Mouse (Mus musculus): ENCODE measurements around the gene Olfr93. TPM values are rescaled to one million over a fixed set of nuclear protein-coding genes. Genes with fewer than 3 reads are reported as not detected.

The Olfr93 gene
- polyA plus RNA-seq (2014; fragmentation: Nextera tagmentation; extraction: Ambion mirVana), result not detected in 2 replicates

DNA sequence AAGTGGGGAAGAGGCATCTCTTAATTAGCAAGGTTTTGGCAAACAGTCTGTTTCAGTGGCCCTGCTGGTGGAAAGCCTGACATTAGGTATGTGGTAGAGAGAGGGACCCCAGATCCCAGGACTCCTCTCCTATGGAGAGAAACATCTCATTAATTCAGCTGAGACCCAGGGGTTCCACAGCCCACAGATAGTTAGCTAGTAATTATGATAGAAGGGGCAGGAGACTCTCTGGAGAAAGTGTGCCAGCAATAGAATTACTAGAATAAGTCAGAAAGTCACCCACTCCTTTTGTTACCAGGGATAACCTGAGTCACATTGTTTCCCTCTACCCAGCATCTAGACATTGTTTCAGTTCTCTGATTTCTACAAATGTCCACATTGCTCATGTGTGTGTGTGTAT lies at the start of gene Olfr93:
TSS of gene Olfr93 (minus strand) at position 101 of the 400 bp plus-strand sequence.
- H3K4me1 ChIP-seq (ENCODE audit: control insufficient read depth, insufficient read depth, low read length), result no peaks in the 10 kb centered on the region
- H3K4me2 ChIP-seq (ENCODE audit: low read depth, low read length), result no peak within 1 kb of the TSS
- ATAC-seq (ENCODE audit: low read depth), result no peak
- no peak within 1 kb of the TSS for H3K4me3 ChIP-seq (ENCODE audit: low read depth, low read length)
- H3K36me3 ChIP-seq (ENCODE audit: control insufficient read depth, insufficient read depth, low read length), result no peaks in the 10 kb centered on the region
- H3K9me3 ChIP-seq (ENCODE audit: control insufficient read depth, low read length), result no peaks in the 10 kb centered on the region
- H3K27me3 ChIP-seq (ENCODE audit: control insufficient read depth, insufficient read depth, low read length), result no peaks in the 10 kb centered on the region
- no peak within 1 kb of the TSS for H3K9ac ChIP-seq (replicated peaks; ENCODE audit: low read depth, low read length)
- H3K27ac ChIP-seq (ENCODE audit: low read depth, low read length), result no peak within 1 kb of the TSS

DNA sequence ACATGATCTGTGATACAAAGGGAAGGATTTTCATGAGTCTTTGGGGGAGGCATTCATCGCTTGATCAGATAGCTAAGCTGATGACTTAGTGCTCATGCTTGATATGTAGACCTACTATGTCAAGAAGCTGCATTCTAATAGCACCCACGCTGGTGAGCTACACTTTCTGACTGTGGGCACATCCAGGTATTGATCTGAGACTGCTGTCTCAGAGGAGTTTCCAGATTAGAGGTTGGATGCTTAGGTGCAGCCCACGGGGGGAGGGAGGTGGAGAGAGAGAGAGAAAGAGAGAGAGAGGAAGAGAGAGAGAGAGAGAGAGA lies 42.6 kb upstream of the Olfr93 start:
- ATAC-seq (ENCODE audit: low read depth), result peak; percentile 77; the same call in 1 of the 2 replicates
- no peaks in the 10 kb centered on the region for H3K27me3 ChIP-seq (ENCODE audit: control insufficient read depth, insufficient read depth, low read length)
- 35% methylated on average over 3 of the region's 3 CpGs for WGBS

DNA sequence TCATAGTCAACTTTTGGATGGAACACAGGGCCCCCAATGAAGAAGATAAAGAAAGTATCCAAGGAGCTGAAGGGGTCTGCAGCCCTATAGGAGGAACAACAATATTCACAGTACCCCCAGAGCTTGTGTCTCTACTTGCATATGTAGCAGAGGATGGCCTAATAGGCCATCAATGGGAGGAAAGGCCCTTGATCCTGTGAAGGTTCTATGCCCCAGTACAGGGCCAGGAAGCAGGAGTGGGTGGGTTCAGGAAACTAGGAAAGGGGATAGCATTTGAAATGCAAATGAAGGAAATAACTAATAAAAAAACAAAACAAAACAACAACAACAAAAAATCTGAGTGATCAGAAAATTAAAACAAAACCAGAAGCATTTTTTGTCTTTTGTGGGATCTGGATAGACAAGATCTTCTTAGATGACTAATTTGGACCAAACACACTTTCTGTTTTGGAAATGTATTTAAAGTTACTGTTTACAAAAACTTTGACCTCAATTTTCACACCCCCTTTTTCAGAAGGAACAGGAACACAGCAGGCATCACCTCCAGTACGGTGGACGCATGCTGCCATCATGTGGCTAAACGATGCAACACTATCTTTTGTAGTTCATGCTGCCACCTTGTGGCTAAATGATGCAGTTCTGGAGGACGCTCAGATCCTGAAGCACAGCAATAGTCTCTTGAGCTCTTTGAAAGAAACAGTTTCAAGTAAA lies 42.1 kb upstream of the Olfr93 start:
- no peak overlapping the region for H3K4me2 ChIP-seq (ENCODE audit: low read depth, low read length)
- H3K27ac ChIP-seq (ENCODE audit: low read depth, low read length), result no peak overlapping the region
- H3K4me1 ChIP-seq (ENCODE audit: control insufficient read depth, insufficient read depth, low read length), result no peaks in the 10 kb centered on the region
- no peak overlapping the region for H3K4me3 ChIP-seq (ENCODE audit: low read depth, low read length)
- H3K36me3 ChIP-seq (ENCODE audit: control insufficient read depth, insufficient read depth, low read length), result no peaks in the 10 kb centered on the region
- WGBS, result 0% methylated on average over 4 of the region's 4 CpGs
- H3K9ac ChIP-seq (replicated peaks; ENCODE audit: low read depth, low read length), result no peak overlapping the region
- H3K9me3 ChIP-seq (ENCODE audit: control insufficient read depth, low read length), result no peaks in the 10 kb centered on the region
- peak; percentile 89 for ATAC-seq (ENCODE audit: low read depth)
- no peaks in the 10 kb centered on the region; the same call in 1 of the 2 replicates for H3K27me3 ChIP-seq (ENCODE audit: control insufficient read depth, insufficient read depth, low read length)

More for the DNA sequence above, 42.6 kb upstream of the Olfr93 start:
- Histone ChIP-seq H3K4me2 (ENCODE audit: low read depth, low read length) (no peak overlapping the region), H3K9ac (replicated peaks; ENCODE audit: low read depth, low read length) (no peak overlapping the region), H3K4me1 (ENCODE audit: control insufficient read depth, insufficient read depth, low read length) (no peaks in the 10 kb centered on the region), H3K4me3 (ENCODE audit: low read depth, low read length) (no peak overlapping the region), H3K9me3 (ENCODE audit: control insufficient read depth, low read length) (no peaks in the 10 kb centered on the region), H3K27ac (ENCODE audit: low read depth, low read length) (no peak overlapping the region), H3K36me3 (ENCODE audit: control insufficient read depth, insufficient read depth, low read length) (no peaks in the 10 kb centered on the region)

DNA sequence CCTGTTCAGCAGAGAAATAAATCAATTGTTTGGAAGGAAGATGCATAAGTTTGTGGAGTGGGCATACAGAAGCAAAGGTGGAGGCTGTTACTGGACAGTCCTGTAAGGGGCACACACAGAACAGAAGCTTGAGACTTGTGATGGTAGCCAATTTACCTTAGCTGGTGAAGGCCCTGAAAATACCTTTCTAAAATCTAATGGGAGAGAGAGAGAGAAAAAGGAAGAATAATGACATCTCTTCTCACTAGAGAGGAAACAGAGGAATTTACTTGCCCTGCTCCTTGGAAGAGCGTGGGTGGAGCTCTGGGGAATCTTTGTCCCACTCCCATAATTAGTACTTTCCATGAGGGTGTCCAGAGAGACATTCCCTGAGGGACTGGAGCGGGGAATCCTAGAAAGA lies 39.6 kb upstream of the Olfr93 start, which contains the start of gene Olfr94:
TSS of gene Olfr94 (minus strand) at position 101 of the 400 bp plus-strand sequence.
- H3K4me1 ChIP-seq (ENCODE audit: control insufficient read depth, insufficient read depth, low read length), result no peaks in the 10 kb centered on the region
- WGBS, result 79% methylated on average over 2 of the region's 2 CpGs
- peaks cover 10% of the 10 kb centered on the region for H3K27me3 ChIP-seq (ENCODE audit: control insufficient read depth, insufficient read depth, low read length)
- no peak within 1 kb of the TSS for H3K9ac ChIP-seq (replicated peaks; ENCODE audit: low read depth, low read length)
- no peaks in the 10 kb centered on the region for H3K9me3 ChIP-seq (ENCODE audit: control insufficient read depth, low read length)
- ATAC-seq (ENCODE audit: low read depth), result no peak
- no peak within 1 kb of the TSS for H3K4me2 ChIP-seq (ENCODE audit: low read depth, low read length)
- H3K4me3 ChIP-seq (ENCODE audit: low read depth, low read length), result no peak within 1 kb of the TSS
- H3K36me3 ChIP-seq (ENCODE audit: control insufficient read depth, insufficient read depth, low read length), result no peaks in the 10 kb centered on the region
- no peak within 1 kb of the TSS for H3K27ac ChIP-seq (ENCODE audit: low read depth, low read length)

DNA sequence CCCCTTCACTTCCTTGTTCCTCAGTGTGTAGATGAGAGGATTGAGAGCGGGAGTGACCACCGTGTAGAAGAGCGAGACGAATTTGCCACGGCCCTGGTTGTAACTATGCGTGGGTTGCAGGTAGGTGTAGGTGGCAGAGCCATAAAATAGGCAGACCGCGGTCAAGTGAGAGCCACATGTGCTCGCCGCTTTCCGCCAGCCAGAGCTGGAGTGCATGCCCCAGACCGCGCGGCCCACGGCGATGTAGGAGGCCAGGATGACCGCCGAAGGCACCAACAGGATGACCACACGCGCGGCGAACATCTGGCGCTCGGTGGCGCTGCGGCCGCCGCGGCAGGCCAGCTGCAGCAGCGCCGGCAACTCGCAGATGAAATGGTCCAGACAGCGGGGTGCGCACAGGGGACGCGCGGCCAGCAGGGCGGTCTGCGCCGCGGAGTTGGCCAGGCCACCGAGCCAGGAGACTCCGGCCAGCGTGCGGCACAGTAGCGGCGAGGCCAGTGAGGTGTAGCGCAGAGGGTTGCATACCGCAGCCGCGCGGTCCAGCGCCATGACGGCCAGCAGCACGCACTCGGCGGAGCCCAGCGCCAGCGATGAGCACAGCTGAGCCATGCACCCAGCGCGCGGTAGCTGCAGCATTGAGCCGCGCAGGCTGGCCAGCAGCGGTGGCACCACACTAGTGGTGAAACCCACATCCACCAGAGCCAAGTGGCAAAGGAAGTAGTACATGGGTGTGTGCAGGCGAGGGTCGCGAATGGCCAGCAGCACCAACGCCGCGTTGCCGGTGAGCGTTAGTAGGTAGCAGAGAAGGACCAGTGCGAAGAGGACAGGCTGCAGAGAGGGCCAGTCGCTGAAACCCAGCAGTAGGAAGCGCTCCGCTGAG lies 35.8 kb upstream of the Olfr93 start:
- under 1% methylated on average over 77 of the region's 77 CpGs for WGBS
- H3K36me3 ChIP-seq (ENCODE audit: control insufficient read depth, insufficient read depth, low read length), result no peaks in the 10 kb centered on the region
- peak; percentile 97 for ATAC-seq (ENCODE audit: low read depth)

DNA sequence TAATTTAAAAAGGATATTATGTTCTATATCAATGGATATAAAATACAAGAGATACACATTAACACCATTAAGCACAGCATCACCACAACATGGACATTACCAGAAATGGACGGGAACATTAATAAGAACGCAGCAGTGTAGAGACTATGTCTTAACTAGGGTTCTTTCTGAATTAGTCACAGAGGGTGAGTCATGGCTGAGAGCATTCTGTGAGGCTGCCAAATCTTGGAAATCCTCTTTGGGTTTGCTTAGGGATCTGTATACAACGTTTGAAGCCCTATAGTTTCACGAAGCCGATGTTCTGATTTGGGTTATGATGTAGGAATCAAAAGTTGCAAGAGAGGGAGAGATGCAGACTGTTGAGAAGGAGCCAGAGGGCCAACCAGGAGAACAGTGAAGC lies 33.5 kb upstream of the Olfr93 start:
- H3K27ac ChIP-seq (ENCODE audit: low read depth, low read length), result no peak overlapping the region
- H3K9ac ChIP-seq (replicated peaks; ENCODE audit: low read depth, low read length), result no peak overlapping the region
- H3K9me3 ChIP-seq (ENCODE audit: control insufficient read depth, low read length), result no peaks in the 10 kb centered on the region
- H3K4me1 ChIP-seq (ENCODE audit: control insufficient read depth, insufficient read depth, low read length), result no peaks in the 10 kb centered on the region
- peaks cover 10% of the 10 kb centered on the region for H3K27me3 ChIP-seq (ENCODE audit: control insufficient read depth, insufficient read depth, low read length)
- no peak overlapping the region for H3K4me2 ChIP-seq (ENCODE audit: low read depth, low read length)
- ATAC-seq (ENCODE audit: low read depth), result no peak
- no peak overlapping the region for H3K4me3 ChIP-seq (ENCODE audit: low read depth, low read length)
- no peaks in the 10 kb centered on the region for H3K36me3 ChIP-seq (ENCODE audit: control insufficient read depth, insufficient read depth, low read length)
- 93% methylated on average over 5 of the region's 5 CpGs for WGBS

More for the DNA sequence above, 35.8 kb upstream of the Olfr93 start:
- Histone ChIP-seq H3K27ac (ENCODE audit: low read depth, low read length) (peak overlapping the region; percentile 40), H3K9ac (replicated peaks; ENCODE audit: low read depth, low read length) (peak overlapping the region; percentile 68), H3K4me1 (ENCODE audit: control insufficient read depth, insufficient read depth, low read length) (no peaks in the 10 kb centered on the region), H3K4me2 (ENCODE audit: low read depth, low read length) (peak overlapping the region; percentile 84), H3K27me3 (ENCODE audit: control insufficient read depth, insufficient read depth, low read length) (peaks cover 10% of the 10 kb centered on the region), H3K4me3 (ENCODE audit: low read depth, low read length) (peak overlapping the region; percentile 58), H3K9me3 (ENCODE audit: control insufficient read depth, low read length) (no peaks in the 10 kb centered on the region)

DNA sequence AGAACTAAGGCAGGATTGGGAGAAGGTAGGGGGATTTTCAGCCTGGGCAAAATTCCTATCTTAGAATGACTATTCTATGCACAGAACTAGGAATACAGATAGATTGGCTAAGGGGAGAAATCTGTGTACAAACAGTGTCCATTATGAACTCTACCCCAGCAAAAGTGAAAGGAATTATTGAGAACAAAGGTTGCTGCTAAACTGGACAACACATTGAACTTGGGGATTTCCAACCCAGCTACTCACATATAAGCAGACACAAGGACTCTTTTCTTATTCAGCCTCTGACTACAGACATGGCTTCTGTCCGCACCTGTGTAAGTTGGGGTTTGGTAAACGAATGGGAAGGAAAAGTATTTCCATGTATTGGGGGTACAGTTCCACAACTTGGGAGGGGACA lies 32.4 kb upstream of the Olfr93 start, which contains the start of gene Ubd:
TSS of gene Ubd (plus strand) at position 237 of the 400 bp plus-strand sequence.
- no peak within 1 kb of the TSS for H3K4me2 ChIP-seq (ENCODE audit: low read depth, low read length)
- H3K9me3 ChIP-seq (ENCODE audit: control insufficient read depth, low read length), result no peaks in the 10 kb centered on the region
- H3K9ac ChIP-seq (replicated peaks; ENCODE audit: low read depth, low read length), result no peak within 1 kb of the TSS
- ATAC-seq (ENCODE audit: low read depth), result no peak
- no peak within 1 kb of the TSS for H3K27ac ChIP-seq (ENCODE audit: low read depth, low read length)
- no peaks in the 10 kb centered on the region for H3K4me1 ChIP-seq (ENCODE audit: control insufficient read depth, insufficient read depth, low read length)
- 88% methylated on average over 2 of the region's 2 CpGs for WGBS
- H3K4me3 ChIP-seq (ENCODE audit: low read depth, low read length), result no peak within 1 kb of the TSS
- H3K36me3 ChIP-seq (ENCODE audit: control insufficient read depth, insufficient read depth, low read length), result no peaks in the 10 kb centered on the region
- H3K27me3 ChIP-seq (ENCODE audit: control insufficient read depth, insufficient read depth, low read length), result peaks cover 10% of the 10 kb centered on the region

DNA sequence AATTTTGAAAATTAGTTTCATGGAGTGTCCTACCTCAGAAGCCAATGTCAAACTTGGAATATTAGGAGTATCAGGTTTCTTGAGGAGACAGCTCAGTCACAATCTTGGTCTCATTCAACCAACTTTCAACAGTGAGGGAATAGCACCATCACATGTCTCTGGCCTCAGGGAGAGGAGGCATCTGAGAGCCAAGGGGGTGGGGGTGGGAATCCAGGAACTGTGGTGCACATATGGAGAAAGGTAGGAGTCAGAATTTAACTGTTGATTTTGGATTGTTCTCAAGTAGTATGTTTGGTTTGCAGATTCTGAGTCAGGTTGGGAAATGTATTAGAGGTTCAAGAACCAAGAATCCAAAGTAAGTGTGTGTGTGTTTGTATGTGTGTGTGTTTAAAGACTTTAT lies 31.7 kb upstream of the Olfr93 start:
- Histone ChIP-seq H3K9me3 (ENCODE audit: control insufficient read depth, low read length) (no peaks in the 10 kb centered on the region), H3K27me3 (ENCODE audit: control insufficient read depth, insufficient read depth, low read length) (peaks cover 10% of the 10 kb centered on the region; the same call in 1 of the 2 replicates), H3K27ac (ENCODE audit: low read depth, low read length) (no peak overlapping the region), H3K4me2 (ENCODE audit: low read depth, low read length) (no peak overlapping the region), H3K4me3 (ENCODE audit: low read depth, low read length) (no peak overlapping the region), H3K36me3 (ENCODE audit: control insufficient read depth, insufficient read depth, low read length) (no peaks in the 10 kb centered on the region), H3K9ac (replicated peaks; ENCODE audit: low read depth, low read length) (no peak overlapping the region), H3K4me1 (ENCODE audit: control insufficient read depth, insufficient read depth, low read length) (no peaks in the 10 kb centered on the region)
- no peak for ATAC-seq (ENCODE audit: low read depth)

DNA sequence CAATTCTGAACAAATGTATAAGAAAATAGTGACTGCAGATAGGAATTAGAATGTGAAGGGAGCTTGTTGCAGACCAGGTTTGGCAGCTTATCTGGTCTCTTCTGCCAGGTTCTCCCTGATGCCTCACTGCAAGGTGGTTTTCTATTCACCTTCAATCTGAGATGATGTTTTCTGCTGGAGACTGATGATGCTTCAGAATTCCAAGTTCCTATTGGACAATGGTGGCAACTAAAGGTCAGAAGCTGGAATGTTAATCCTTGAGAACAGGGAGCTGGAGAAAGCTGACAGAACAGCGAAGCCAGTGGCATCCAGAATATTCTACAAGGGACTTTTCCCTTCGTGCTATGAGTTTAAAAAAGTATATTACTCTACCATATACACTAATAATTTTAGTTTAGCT lies 29.4 kb upstream of the Olfr93 start:
- Histone ChIP-seq H3K36me3 (ENCODE audit: control insufficient read depth, insufficient read depth, low read length) (no peaks in the 10 kb centered on the region), H3K27ac (ENCODE audit: low read depth, low read length) (no peak overlapping the region), H3K9ac (replicated peaks; ENCODE audit: low read depth, low read length) (no peak overlapping the region), H3K27me3 (ENCODE audit: control insufficient read depth, insufficient read depth, low read length) (no peaks in the 10 kb centered on the region), H3K4me3 (ENCODE audit: low read depth, low read length) (no peak overlapping the region), H3K9me3 (ENCODE audit: control insufficient read depth, low read length) (no peaks in the 10 kb centered on the region), H3K4me2 (ENCODE audit: low read depth, low read length) (no peak overlapping the region), H3K4me1 (ENCODE audit: control insufficient read depth, insufficient read depth, low read length) (no peaks in the 10 kb centered on the region)
- no peak; the same call in 1 of the 2 replicates for ATAC-seq (ENCODE audit: low read depth)
- WGBS, result 46% methylated on average over 2 of the region's 2 CpGs

Data from neural tube, embryonic 14.5 days (tissue).